Mouse (Mus musculus) heart, embryonic 11.5 days (tissue): ENCODE results near the gene Snap25. TPM values are rescaled to one million over a fixed set of nuclear protein-coding genes. Genes with fewer than 3 reads are reported as not detected.

Experiments
- ATAC-seq: fragments of 200-750 bp; cut with Nextera tagmentation; replicated peaks from 2 replicates; pipeline ENCODE4 v1.8.0; 2017; ENCODE audit warnings: moderate library complexity; ENCODE audit not compliant: insufficient number of reproducible peaks, low FRiP score, low TSS enrichment
- H3K27ac ChIP-seq: fragments of 300-500 bp; sonication (generic); 2 replicates; pipeline ENCODE4 v1.5.1; 2014; ENCODE audit warnings: mild to moderate bottlenecking, low read depth, low read length
- H3K27me3 ChIP-seq: fragments of 300-500 bp; sonication (generic); 2 replicates; pipeline ENCODE4 v1.6.1; 2014; ENCODE audit warnings: mild to moderate bottlenecking, low read length, mixed read lengths; ENCODE audit not compliant: control insufficient read depth, insufficient read depth
- H3K36me3 ChIP-seq: fragments of 300-500 bp; sonication (generic); 2 replicates; pipeline ENCODE4 v1.6.1; 2014; ENCODE audit warnings: mild to moderate bottlenecking, low read length, moderate library complexity, mixed read lengths; ENCODE audit not compliant: control insufficient read depth, insufficient read depth
- H3K4me1 ChIP-seq: fragments of 300-500 bp; sonication (generic); 2 replicates; pipeline ENCODE4 v1.6.1; 2014; ENCODE audit warnings: low read length; ENCODE audit not compliant: control insufficient read depth, insufficient read depth
- H3K4me2 ChIP-seq: fragments of 300-500 bp; sonication (generic); 2 replicates; pipeline ENCODE4 v1.6.1; 2014; ENCODE audit warnings: mild to moderate bottlenecking, moderate library complexity
- H3K4me3 ChIP-seq: fragments of 300-500 bp; sonication (generic); 2 replicates; pipeline ENCODE4 v1.5.1; 2014; ENCODE audit warnings: low read depth, low read length
- H3K9ac ChIP-seq: fragments of 300-500 bp; sonication (generic); 2 replicates; pipeline ENCODE4 v1.6.1; 2014; ENCODE audit warnings: mild to moderate bottlenecking, low read depth, low read length, moderate library complexity
- H3K9me3 ChIP-seq: fragments of 300-500 bp; sonication (generic); replicated peaks from 2 replicates; pipeline ENCODE4 v1.6.1; 2016; ENCODE audit warnings: low read length; ENCODE audit not compliant: control insufficient read depth
- WGBS: fragments of 180-500 bp; shearing (Covaris S2); extraction: QIAGEN DNeasy Blood & Tissue Kit; methylation state at CpG from one replicate; pipeline ENCODE4 v1.1.7; 2014; ENCODE audit not compliant: insufficient replicate concordance; 5-methylcytosine and 5-hydroxymethylcytosine counted together
- polyA plus RNA-seq: library from polyadenylated mRNA; unstranded; fragments of >200 nt; fragmentation: Nextera tagmentation; extraction: Ambion mirVana; gene quantifications from 2 replicates; pipeline ENCODE4 v1.2.1, GENCODE M21; 2014

Gene Snap25
- polyA plus RNA-seq, 1 experiment from 2014 or later, result 10.7 TPM

DNA sequence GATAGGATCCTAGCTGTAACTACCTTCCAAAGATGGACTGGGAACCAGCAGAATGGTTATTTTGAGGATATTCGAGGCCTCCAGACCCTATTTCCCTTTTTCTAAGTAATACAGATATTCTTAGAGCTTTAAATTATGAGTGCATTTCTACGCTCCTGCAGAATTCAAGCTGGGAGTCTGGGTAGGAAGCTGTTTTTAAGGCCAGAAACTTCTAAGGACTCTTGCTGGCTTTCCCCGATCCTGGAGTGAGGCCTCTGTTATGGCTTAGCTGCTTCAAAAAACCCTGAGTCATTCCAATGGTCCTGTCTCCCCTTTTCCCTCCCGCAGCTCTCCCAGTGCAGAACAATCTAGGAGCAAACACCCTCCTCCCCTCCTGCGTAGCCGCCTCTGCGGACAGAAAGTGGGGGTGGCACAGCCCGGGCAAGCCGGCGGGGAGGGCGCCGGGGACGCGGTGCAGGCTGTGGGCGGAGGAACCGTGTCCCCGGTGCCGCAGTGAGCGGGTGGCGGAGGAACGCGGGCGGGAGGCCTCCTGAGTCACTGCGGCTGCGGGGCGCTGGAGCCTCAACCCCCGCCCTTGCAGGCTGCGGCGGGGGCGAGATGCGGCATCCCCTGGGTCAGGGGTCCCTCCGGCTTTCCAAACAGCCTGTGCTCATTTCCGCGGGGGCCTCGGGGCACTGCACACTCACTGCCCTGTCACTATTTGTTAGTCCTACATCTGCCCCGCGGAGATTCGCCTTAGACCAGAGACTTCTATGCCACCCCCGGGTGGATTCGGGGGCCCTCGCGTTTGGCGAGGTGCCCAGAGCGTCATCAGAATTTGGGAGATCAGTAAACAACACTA, 34.7 kb upstream of the Snap25 start:
- peak overlapping the region; percentile 87 for H3K27ac ChIP-seq
- H3K36me3 ChIP-seq, result no peaks in the 10 kb centered on the region
- H3K9ac ChIP-seq, result peak overlapping the region; percentile 83
- no peaks in the 10 kb centered on the region for H3K27me3 ChIP-seq
- peak overlapping the region; percentile 55 for H3K4me3 ChIP-seq
- no peaks in the 10 kb centered on the region for H3K9me3 ChIP-seq
- H3K4me1 ChIP-seq, result peaks cover 18% of the 10 kb centered on the region
- 3% methylated on average over 44 of the region's 44 CpGs for WGBS
- peak; percentile 67 for ATAC-seq
- H3K4me2 ChIP-seq, result peak overlapping the region; percentile 90

DNA sequence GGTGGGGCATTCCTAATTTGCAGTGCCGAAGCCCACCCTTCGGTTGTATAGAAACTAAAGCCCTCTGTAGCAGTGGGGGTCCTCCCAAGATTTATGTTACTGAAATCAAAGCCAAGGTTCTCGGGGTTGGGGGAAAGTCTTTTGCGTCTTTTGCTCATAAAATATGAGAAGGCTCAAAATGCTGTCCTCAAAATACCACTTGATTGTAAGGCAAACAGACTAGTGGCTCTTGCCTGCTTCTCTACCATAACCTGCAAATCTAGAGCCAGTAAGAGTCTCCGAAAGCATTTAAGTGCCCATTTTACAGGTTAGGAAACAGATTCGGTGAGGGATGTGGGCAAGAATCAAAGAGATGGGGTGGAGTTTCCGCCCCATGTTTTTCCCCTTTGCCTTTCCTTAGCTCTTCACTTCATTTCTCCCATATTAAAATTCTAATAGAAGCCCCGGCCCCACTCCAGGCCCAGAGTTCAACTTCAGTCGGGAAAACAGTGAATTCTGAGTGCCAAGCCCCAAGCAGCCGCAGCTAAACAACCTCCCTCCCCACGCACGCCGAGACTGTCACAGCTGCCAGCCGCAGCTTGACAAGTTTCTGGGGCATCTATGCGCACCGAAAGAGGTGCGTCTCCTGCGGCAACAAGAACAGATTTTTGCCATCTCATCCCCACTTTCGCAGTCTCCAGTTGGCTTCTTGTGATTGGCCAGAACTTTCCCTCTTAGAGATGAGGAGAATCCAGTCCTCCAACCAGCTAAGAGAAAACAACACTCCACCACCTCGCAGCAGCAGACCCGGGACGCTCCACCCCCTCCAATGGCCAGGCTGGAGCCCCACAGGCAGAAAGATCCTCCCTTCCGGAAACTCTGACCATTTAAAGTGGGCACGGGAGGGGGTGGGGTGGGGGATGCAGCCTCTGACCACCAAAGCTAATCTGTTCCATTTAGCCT, 33.7 kb upstream of the Snap25 start:
- Histone ChIP-seq H3K9me3 (no peaks in the 10 kb centered on the region), H3K9ac (peak overlapping the region; percentile 83), H3K36me3 (no peaks in the 10 kb centered on the region), H3K4me2 (peak overlapping the region; percentile 90), H3K27ac (peak overlapping the region; percentile 87), H3K4me1 (peaks cover 18% of the 10 kb centered on the region), H3K27me3 (no peaks in the 10 kb centered on the region), H3K4me3 (peak overlapping the region; percentile 55)
- ATAC-seq, result peak; percentile 86
- WGBS, result 2% methylated on average over 24 of the region's 24 CpGs

DNA sequence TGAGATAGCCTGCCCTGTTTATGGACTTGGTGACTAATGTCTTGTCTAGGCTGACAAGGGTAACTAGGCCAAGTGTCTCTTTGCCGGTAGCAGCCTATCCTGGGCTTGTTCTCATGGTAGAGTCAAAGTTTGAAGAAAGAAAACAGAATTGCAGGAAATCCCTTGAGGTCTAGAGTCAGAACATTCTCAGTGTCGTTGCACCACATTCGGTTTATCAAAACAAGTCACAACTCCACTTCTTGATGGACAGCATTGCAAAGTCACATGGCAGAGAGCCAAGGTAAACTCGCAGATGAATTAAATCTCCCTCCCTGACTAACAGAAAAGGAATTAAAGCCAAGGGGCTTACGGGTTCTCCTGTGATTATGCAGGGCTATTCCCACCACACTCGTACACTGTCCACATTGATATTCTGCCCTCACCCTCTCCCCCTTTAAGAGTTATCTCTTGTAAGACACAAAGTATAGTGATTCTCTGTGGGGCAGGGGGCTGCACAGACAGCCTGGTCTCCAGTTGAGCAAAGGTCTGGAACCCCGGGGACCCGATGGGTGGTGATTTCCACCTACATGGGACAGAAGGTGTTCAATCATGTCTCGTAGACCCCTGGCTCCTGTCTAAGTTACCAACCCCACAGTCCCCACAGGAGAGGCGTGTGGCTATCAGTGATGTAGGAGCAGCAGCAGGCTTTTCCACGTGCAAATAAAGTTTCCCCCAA, 30.9 kb upstream of the Snap25 start:
- 60% methylated on average over 11 of the region's 11 CpGs for WGBS
- Histone ChIP-seq H3K4me1 (peaks cover 18% of the 10 kb centered on the region), H3K27me3 (no peaks in the 10 kb centered on the region), H3K36me3 (no peaks in the 10 kb centered on the region), H3K27ac (no peak overlapping the region), H3K4me3 (no peak overlapping the region), H3K9me3 (no peaks in the 10 kb centered on the region), H3K9ac (no peak overlapping the region), H3K4me2 (no peak overlapping the region)
- no peak for ATAC-seq

DNA sequence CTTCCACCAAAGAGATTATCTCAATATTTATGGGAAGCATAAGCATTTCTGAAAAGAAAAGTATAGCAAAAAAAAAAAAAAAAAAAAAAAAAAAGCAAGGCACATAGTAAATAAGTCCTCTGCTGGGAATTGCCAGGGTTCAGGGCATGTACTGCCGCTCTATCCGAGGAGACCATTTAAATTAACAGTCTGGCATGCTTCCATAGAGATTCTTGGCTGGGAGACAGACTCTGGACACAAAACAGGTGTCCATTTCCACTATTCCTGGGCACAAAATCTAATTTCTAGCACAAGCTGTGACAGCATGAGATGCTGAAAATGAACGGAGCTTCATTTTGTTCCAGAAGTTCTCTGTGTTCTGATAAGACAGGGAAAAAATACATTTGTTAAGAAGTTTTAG, 27.1 kb upstream of the Snap25 start:
- peaks cover 6% of the 10 kb centered on the region for H3K4me1 ChIP-seq
- H3K9me3 ChIP-seq, result no peaks in the 10 kb centered on the region
- no peak overlapping the region for H3K27ac ChIP-seq
- no peaks in the 10 kb centered on the region for H3K36me3 ChIP-seq
- no peak overlapping the region for H3K9ac ChIP-seq
- no peak overlapping the region for H3K4me3 ChIP-seq
- no peak for ATAC-seq
- H3K27me3 ChIP-seq, result no peaks in the 10 kb centered on the region
- H3K4me2 ChIP-seq, result no peak overlapping the region
- WGBS, result 38% methylated on average over 3 of the region's 3 CpGs

DNA sequence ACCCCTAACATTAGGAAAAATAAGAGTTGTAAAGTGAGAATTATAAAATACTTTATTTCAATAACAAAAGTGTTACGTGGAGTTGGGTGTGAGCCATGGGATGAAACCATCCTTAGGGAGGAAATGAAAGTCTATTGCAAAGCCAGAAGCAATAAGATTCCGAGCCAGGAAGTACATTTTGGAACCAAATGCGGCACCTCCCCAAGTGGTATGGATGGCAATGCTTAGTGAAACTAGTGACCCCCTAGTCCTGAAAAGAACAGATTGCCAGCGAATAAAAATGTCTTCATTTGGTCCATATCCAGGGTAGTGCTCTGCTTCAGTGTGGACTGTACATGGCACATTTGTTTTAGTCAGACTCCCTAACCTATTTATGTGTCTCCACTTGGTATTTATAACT, 25.9 kb upstream of the Snap25 start:
- Histone ChIP-seq H3K4me1 (peaks cover 2% of the 10 kb centered on the region; the same call in 1 of the 2 replicates), H3K9ac (no peak overlapping the region), H3K36me3 (no peaks in the 10 kb centered on the region), H3K4me2 (no peak overlapping the region), H3K27me3 (no peaks in the 10 kb centered on the region), H3K9me3 (no peaks in the 10 kb centered on the region), H3K27ac (no peak overlapping the region), H3K4me3 (no peak overlapping the region)
- ATAC-seq, result no peak
- 85% methylated on average over 4 of the region's 4 CpGs for WGBS

DNA sequence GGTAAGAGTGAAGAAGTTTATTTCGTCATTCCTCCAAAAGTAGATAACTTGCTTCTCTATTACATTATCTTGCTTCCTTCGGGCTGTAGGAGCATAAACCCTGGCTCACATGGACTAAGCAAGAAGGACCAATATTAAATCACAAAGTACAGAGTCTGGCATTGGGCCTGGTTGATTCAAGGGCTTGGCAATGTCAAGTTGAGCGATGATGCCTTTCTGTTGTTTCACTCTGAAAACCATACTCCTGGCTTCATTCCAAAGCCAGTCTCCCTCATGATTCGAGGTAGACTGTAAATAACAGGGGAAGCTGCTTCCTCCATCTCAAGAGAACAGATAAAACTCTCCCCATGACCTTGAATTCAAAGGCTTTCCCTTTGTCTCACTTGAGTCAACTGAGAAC, 23.8 kb upstream of the Snap25 start:
- Histone ChIP-seq H3K36me3 (no peaks in the 10 kb centered on the region), H3K4me1 (no peaks in the 10 kb centered on the region), H3K4me3 (no peak overlapping the region), H3K4me2 (no peak overlapping the region), H3K9ac (no peak overlapping the region), H3K9me3 (no peaks in the 10 kb centered on the region), H3K27me3 (no peaks in the 10 kb centered on the region), H3K27ac (no peak overlapping the region)
- 58% methylated on average over 4 of the region's 4 CpGs for WGBS
- ATAC-seq, result no peak

DNA sequence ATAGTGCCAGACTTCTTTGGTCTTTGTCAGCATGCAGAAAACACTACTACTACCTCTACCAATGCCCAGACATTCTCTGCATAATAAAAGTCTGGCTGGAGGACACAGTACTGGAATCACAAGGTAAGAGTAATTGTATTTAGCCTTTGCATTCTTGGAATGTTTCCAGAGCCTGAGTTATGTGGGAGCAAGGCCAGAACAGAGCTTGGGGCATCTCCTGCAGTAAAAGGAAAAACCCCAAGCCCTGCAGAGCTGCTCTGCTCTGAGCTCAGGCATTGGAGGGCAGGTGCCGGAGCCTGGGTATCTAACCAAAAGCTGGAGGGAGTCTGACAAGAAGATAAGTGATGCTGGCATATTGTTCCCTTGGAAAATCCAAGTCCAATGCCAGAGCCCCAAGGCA, 21.6 kb upstream of the Snap25 start:
- Histone ChIP-seq H3K4me3 (no peak overlapping the region), H3K27me3 (no peaks in the 10 kb centered on the region), H3K9ac (no peak overlapping the region), H3K4me2 (no peak overlapping the region), H3K9me3 (no peaks in the 10 kb centered on the region), H3K36me3 (no peaks in the 10 kb centered on the region), H3K4me1 (no peaks in the 10 kb centered on the region), H3K27ac (no peak overlapping the region)
- 67% methylated on average over 1 of the region's 1 CpGs for WGBS
- no peak for ATAC-seq

DNA sequence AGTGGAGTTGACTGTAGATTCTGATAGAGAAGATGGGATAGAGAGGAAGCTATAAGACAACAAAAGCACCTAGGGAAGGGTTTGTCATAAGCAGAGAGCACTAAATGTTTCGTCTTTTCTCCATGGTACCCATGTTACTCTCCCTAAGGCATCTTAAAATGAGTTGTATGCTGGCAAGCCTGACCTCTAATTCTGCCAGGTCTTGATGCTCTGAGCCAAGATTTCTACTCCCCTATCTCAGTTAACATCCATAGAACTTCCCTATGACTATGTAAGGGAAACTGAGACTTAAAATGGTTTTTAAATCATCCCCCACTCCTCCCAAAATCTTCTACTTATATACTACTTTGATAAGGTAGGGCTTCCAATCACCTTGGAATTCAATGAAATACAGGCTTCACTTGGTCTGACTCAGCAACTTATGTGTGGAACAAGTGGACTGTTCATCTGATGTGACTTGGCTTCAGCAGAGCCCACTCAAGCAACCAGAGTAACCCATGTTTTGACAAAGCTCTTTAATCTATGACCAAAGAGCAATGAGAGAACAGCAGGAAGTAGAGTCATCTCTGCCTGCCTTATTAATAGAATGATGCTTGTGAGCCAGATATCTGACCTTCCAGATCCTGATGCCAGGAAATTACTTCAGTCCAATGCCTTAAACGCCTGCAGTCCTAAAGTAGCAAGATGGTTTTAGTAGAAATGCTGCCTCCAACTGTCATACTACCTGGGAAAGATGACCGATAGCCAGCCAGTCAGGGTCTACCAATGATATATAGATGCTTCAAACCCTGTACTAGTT, 13.6 kb upstream of the Snap25 start:
- H3K27ac ChIP-seq, result no peak overlapping the region
- H3K4me1 ChIP-seq, result no peaks in the 10 kb centered on the region
- H3K36me3 ChIP-seq, result no peaks in the 10 kb centered on the region
- H3K9me3 ChIP-seq, result no peaks in the 10 kb centered on the region
- no peak for ATAC-seq
- H3K27me3 ChIP-seq, result no peaks in the 10 kb centered on the region
- 78% methylated on average over 3 of the region's 3 CpGs for WGBS
- H3K4me3 ChIP-seq, result no peak overlapping the region
- no peak overlapping the region for H3K9ac ChIP-seq
- no peak overlapping the region for H3K4me2 ChIP-seq
